Mouse (Mus musculus) ES-Bruce4 (cell line): ENCODE measurements around the gene 9430015G10Rik.

ENCODE experiments used
- CTCF ChIP-seq: IDR thresholded peaks from one replicate; pipeline ENCODE4 v1.8.1; 2011; ENCODE audit warnings: low read depth, low read length
- EP300 ChIP-seq: IDR thresholded peaks from 2 replicates; pipeline ENCODE4 v1.6.1; 2011; ENCODE audit warnings: low read depth, low read length; ENCODE audit not compliant: insufficient read depth

DNA sequence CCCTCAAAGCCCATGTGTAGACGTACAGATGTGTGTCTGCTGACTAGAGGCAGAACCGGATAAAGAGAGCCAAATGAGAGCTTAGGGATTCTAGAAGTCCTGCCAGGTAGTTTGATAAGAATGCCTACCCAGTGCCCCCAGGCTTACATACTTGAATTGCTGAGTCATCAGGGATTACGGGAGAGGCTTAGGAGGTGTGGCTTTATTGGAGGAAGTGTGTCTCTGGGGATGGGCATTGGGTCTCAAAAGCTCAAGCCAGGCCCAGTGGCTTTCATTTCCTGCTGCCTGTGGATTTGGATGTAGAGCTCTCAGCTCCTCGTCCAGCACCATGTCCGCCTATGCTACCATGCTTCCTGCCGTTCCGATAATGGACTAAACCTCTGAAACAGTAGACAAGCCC, 17.1 kb downstream of the 9430015G10Rik start:
- TF ChIP-seq CTCF = no peak
- TF ChIP-seq EP300 = no peak
